Mouse (Mus musculus) thymus, adult 2 months (tissue): ENCODE measurements around the gene Acss1.

Source experiments
- CTCF ChIP-seq: fragments of 200-500 bp; IDR thresholded peaks from 2 replicates; pipeline ENCODE4 v1.5.1; 2012; ENCODE audit warnings: mild to moderate bottlenecking, control low read depth, low read length, moderate library complexity, borderline replicate concordance; ENCODE audit not compliant: control insufficient read depth, poor library complexity, insufficient read depth; ENCODE audit errors: extremely low read depth
- POLR2A ChIP-seq: fragments of 200-500 bp; IDR thresholded peaks from 2 replicates; pipeline ENCODE4 v1.6.1; 2012; ENCODE audit warnings: mild to moderate bottlenecking, low read length, control low read depth, moderate library complexity; ENCODE audit not compliant: control insufficient read depth, poor library complexity, insufficient read depth; ENCODE audit errors: extremely low read depth

DNA sequence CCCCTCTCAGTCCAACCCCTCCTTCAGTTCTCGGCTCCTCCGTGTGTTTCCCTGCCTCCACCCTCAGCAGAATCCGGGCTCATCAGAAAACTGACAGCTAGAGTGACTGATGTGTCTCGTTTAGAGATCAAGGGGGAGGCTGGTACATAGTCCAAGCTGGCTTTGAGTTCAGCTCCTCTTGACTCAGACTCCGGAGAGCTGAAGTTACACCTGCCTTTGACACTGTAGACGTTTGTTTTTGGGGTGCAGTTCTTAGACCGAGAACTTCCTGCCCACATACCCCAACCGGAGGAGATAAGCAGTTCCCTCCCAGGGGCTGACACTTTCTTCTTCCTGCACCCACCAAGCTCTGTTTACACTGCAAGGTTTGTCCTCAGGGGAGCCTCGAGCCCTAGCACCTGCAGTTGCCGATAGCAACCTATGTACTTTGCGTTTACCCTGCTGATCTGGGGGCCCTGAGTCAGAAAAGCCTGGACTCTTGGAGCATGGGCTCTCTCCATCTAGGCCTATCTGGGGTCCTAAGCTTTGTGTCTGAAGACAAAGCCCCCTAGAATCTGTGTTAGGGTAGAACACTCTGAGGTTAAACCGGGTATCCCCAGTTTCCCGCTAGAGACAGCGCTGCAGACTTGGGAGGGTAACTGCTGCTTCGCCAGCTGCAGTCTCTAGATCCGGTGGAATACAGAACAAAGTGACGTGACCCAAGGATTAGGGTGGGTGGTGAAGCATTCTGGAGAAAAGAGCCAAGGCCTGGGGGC, 1.1 kb downstream of the Acss1 start:
- no peak; the same call in 1 of the 2 replicates for TF ChIP-seq CTCF
- TF ChIP-seq POLR2A = peak; percentile 87; the same call in 1 of the 2 replicates
